Mouse (Mus musculus) hindbrain, embryonic 13.5 days (tissue): ENCODE data around the gene Cort. TPM values are rescaled to one million over a fixed set of nuclear protein-coding genes. Genes with fewer than 3 reads are reported as not detected.
"Not testable (repeated sequence)": the region's sequence is repeated elsewhere in the genome, so short reads cannot be mapped to it uniquely, and the experiment has no call there.

Experiments used
- ATAC-seq: fragments of 200-750 bp; cut with Nextera tagmentation; 2 replicates; pipeline ENCODE4 v1.8.0; 2017; ENCODE audit warnings: moderate TSS enrichment; ENCODE audit not compliant: low FRiP score
- H3K27ac ChIP-seq: fragments of 300-500 bp; sonication (generic); 2 replicates; pipeline ENCODE4 v1.5.1; 2015; ENCODE audit warnings: inconsistent platforms, mild to moderate bottlenecking, moderate library complexity
- H3K27me3 ChIP-seq: fragments of 300-500 bp; sonication (generic); 2 replicates; pipeline ENCODE4 v1.6.1; 2015; ENCODE audit warnings: mild to moderate bottlenecking, inconsistent platforms
- H3K36me3 ChIP-seq: fragments of 300-500 bp; sonication (generic); 2 replicates; pipeline ENCODE4 v1.6.1; 2015; ENCODE audit warnings: mild to moderate bottlenecking, inconsistent platforms
- H3K4me1 ChIP-seq: fragments of 300-500 bp; sonication (generic); replicated peaks from 2 replicates; pipeline ENCODE4 v1.6.1; 2015; ENCODE audit warnings: inconsistent platforms
- H3K4me2 ChIP-seq: fragments of 300-500 bp; sonication (generic); 2 replicates; pipeline ENCODE4 v1.6.1; 2015; ENCODE audit warnings: inconsistent platforms, mild to moderate bottlenecking, moderate library complexity
- H3K4me3 ChIP-seq: fragments of 300-500 bp; sonication (generic); 2 replicates; pipeline ENCODE4 v1.5.1; 2015; ENCODE audit warnings: mild to moderate bottlenecking, inconsistent platforms
- H3K9ac ChIP-seq: fragments of 300-500 bp; sonication (generic); 2 replicates; pipeline ENCODE4 v1.6.1; 2015; ENCODE audit warnings: mild to moderate bottlenecking, inconsistent platforms
- H3K9me3 ChIP-seq: fragments of 300-500 bp; sonication (generic); 2 replicates; pipeline ENCODE4 v1.6.1; 2016; ENCODE audit warnings: inconsistent platforms
- WGBS: fragments of 180-500 bp; shearing (Covaris S2); methylation state at CpG from one replicate; pipeline ENCODE4 v1.1.7; 2015; 5-methylcytosine and 5-hydroxymethylcytosine counted together
- polyA plus RNA-seq: library from polyadenylated mRNA; unstranded; fragments of >200 nt; fragmentation: Nextera tagmentation; extraction: Ambion mirVana; gene quantifications from 2 replicates; pipeline ENCODE4 v1.2.1, GENCODE M21; 2015

Gene Cort
- 0.35 and 0.41 TPM in 2 replicates for polyA plus RNA-seq

- 89% methylated on average over 11 of the region's 11 CpGs for WGBS
These were observed at the start of gene Cort for GRCm38 (mm10) chr4:149126663-149127062. TSS of gene Cort (minus strand) at chr4:149126763.

GRCm38 (mm10) chr4:149173661-149174060 lies 47.1 kb upstream of the Cort start:
- no peak overlapping the region for H3K4me2 ChIP-seq
- WGBS = 88% methylated on average over 6 of the region's 6 CpGs
- no peak overlapping the region for H3K4me3 ChIP-seq
- no peaks in the 10 kb centered on the region for H3K27me3 ChIP-seq
- H3K4me1 ChIP-seq = 0 out of 2 replicates have a peak, but pooled peaks cover 14% of the 10 kb centered on the region
- no peak overlapping the region for H3K9ac ChIP-seq
- no peaks in the 10 kb centered on the region for H3K9me3 ChIP-seq
- no peak overlapping the region for H3K27ac ChIP-seq
- no peak for ATAC-seq
- peaks cover 26% of the 10 kb centered on the region for H3K36me3 ChIP-seq

More at GRCm38 (mm10) chr4:149126663-149127062, at the start of gene Cort:
- no peak within 1 kb of the TSS for H3K9ac ChIP-seq
- H3K4me2 ChIP-seq = no peak within 1 kb of the TSS
- no peaks in the 10 kb centered on the region for H3K27me3 ChIP-seq
- no peak within 1 kb of the TSS for H3K27ac ChIP-seq
- no peak within 1 kb of the TSS for H3K4me3 ChIP-seq
- no peak for ATAC-seq
- H3K4me1 ChIP-seq = 0 out of 2 replicates have a peak, but pooled peaks cover 3% of the 10 kb centered on the region
- H3K9me3 ChIP-seq = no peaks in the 10 kb centered on the region
- peaks cover 45% of the 10 kb centered on the region for H3K36me3 ChIP-seq

- Histone ChIP-seq H3K9ac (no peak overlapping the region), H3K9me3 (no peaks in the 10 kb centered on the region), H3K4me2 (no peak overlapping the region), H3K4me1 (0 out of 2 replicates have a peak, but pooled peaks cover 14% of the 10 kb centered on the region), H3K36me3 (peaks cover 19% of the 10 kb centered on the region), H3K27ac (peak overlapping the region; percentile 72), H3K27me3 (no peaks in the 10 kb centered on the region), H3K4me3 (no peak overlapping the region)
- WGBS = 73% methylated on average over 2 of the region's 2 CpGs
- ATAC-seq = no peak
These were observed 46.1 kb upstream of the Cort start for GRCm38 (mm10) chr4:149172666-149173065.

- Histone ChIP-seq H3K27ac (peak overlapping the region; percentile 72), H3K4me1 (peaks cover 20% of the 10 kb centered on the region; the same call in 1 of the 2 replicates), H3K9me3 (no peaks in the 10 kb centered on the region), H3K9ac (no peak overlapping the region), H3K27me3 (no peaks in the 10 kb centered on the region), H3K4me2 (no peak overlapping the region), H3K36me3 (peaks cover 15% of the 10 kb centered on the region), H3K4me3 (no peak overlapping the region)
- no peak for ATAC-seq
- WGBS = 92% methylated on average over 5 of the region's 5 CpGs
These were observed 45.5 kb upstream of the Cort start for GRCm38 (mm10) chr4:149172083-149172482.

GRCm38 (mm10) chr4:149171581-149171981 lies 45.0 kb upstream of the Cort start:
- Histone ChIP-seq H3K4me2 (no peak overlapping the region), H3K27me3 (no peaks in the 10 kb centered on the region), H3K36me3 (peaks cover 11% of the 10 kb centered on the region), H3K4me1 (peaks cover 20% of the 10 kb centered on the region; the same call in 1 of the 2 replicates), H3K4me3 (no peak overlapping the region), H3K9ac (no peak overlapping the region), H3K9me3 (no peaks in the 10 kb centered on the region), H3K27ac (no peak overlapping the region)
- ATAC-seq = no peak
- WGBS = 78% methylated on average over 5 of the region's 5 CpGs

- peaks cover 5% of the 10 kb centered on the region for H3K36me3 ChIP-seq
- no peak for ATAC-seq
- 77% methylated on average over 7 of the region's 7 CpGs for WGBS
- H3K27me3 ChIP-seq = no peaks in the 10 kb centered on the region
- no peak overlapping the region for H3K4me3 ChIP-seq
- peaks cover 25% of the 10 kb centered on the region for H3K4me1 ChIP-seq
- no peak overlapping the region for H3K4me2 ChIP-seq
- H3K27ac ChIP-seq = no peak overlapping the region
- no peaks in the 10 kb centered on the region for H3K9me3 ChIP-seq
- H3K9ac ChIP-seq = no peak overlapping the region
These were observed 43.9 kb upstream of the Cort start for GRCm38 (mm10) chr4:149170394-149170931.

- H3K36me3 ChIP-seq, H3K27ac ChIP-seq, H3K9ac ChIP-seq, H3K4me2 ChIP-seq, H3K9me3 ChIP-seq, ATAC-seq, H3K4me3 ChIP-seq, H3K27me3 ChIP-seq: not testable (repeated sequence)
- 72% methylated on average over 7 of the region's 8 CpGs for WGBS
- H3K4me1 ChIP-seq = peaks cover 30% of the 10 kb centered on the region
These were observed 43.4 kb upstream of the Cort start for GRCm38 (mm10) chr4:149169926-149170325.

GRCm38 (mm10) chr4:149168016-149168415 lies 41.5 kb upstream of the Cort start:
- WGBS = 77% methylated on average over 2 of the region's 2 CpGs
- Histone ChIP-seq H3K9ac (no peak overlapping the region), H3K9me3 (no peaks in the 10 kb centered on the region), H3K4me2 (no peak overlapping the region), H3K36me3 (peaks cover 5% of the 10 kb centered on the region; the same call in 1 of the 2 replicates), H3K4me3 (no peak overlapping the region), H3K27ac (no peak overlapping the region), H3K4me1 (peaks cover 31% of the 10 kb centered on the region), H3K27me3 (no peaks in the 10 kb centered on the region)
- no peak for ATAC-seq

GRCm38 (mm10) chr4:149166957-149167611 lies 40.5 kb upstream of the Cort start:
- no peaks in the 10 kb centered on the region for H3K9me3 ChIP-seq
- no peaks in the 10 kb centered on the region for H3K27me3 ChIP-seq
- H3K9ac ChIP-seq = peak overlapping the region; percentile 94
- peak overlapping the region; percentile 68 for H3K27ac ChIP-seq
- H3K4me3 ChIP-seq = peak overlapping the region; percentile 95
- H3K4me1 ChIP-seq = peaks cover 22% of the 10 kb centered on the region
- H3K36me3 ChIP-seq = peaks cover 15% of the 10 kb centered on the region
- WGBS = 2% methylated on average over 27 of the region's 27 CpGs
- ATAC-seq = peak; percentile 77
- peak overlapping the region; percentile 91 for H3K4me2 ChIP-seq

GRCm38 (mm10) chr4:149166215-149166946 lies 39.8 kb upstream of the Cort start, which contains the start of gene Pgd:
TSS of gene Pgd (minus strand) at chr4:149166771.
- Histone ChIP-seq H3K9me3 (no peaks in the 10 kb centered on the region), H3K27ac (peak within 1 kb of the TSS; percentile 85), H3K36me3 (peaks cover 22% of the 10 kb centered on the region), H3K9ac (peak within 1 kb of the TSS; percentile 94), H3K4me1 (peaks cover 22% of the 10 kb centered on the region), H3K4me3 (peak within 1 kb of the TSS; percentile 95), H3K27me3 (no peaks in the 10 kb centered on the region), H3K4me2 (peak within 1 kb of the TSS; percentile 91)
- whole genome bisulfite sequencing = under 1% methylated on average over 59 of the region's 59 CpGs
- ATAC-seq = peak; percentile 99

GRCm38 (mm10) chr4:149164150-149164549 lies 37.6 kb upstream of the Cort start:
- H3K4me1 ChIP-seq = peaks cover 22% of the 10 kb centered on the region
- no peak overlapping the region for H3K27ac ChIP-seq
- no peak for ATAC-seq
- no peak overlapping the region for H3K9ac ChIP-seq
- H3K27me3 ChIP-seq = no peaks in the 10 kb centered on the region
- H3K4me2 ChIP-seq = no peak overlapping the region
- H3K9me3 ChIP-seq = no peaks in the 10 kb centered on the region
- peaks cover 44% of the 10 kb centered on the region for H3K36me3 ChIP-seq
- no peak overlapping the region for H3K4me3 ChIP-seq
- 61% methylated on average over 5 of the region's 5 CpGs for WGBS

GRCm38 (mm10) chr4:149163196-149163595 lies 36.6 kb upstream of the Cort start:
- no peak overlapping the region for H3K27ac ChIP-seq
- H3K27me3 ChIP-seq = no peaks in the 10 kb centered on the region
- no peaks in the 10 kb centered on the region for H3K9me3 ChIP-seq
- peaks cover 22% of the 10 kb centered on the region for H3K4me1 ChIP-seq
- ATAC-seq = no peak
- H3K4me3 ChIP-seq = no peak overlapping the region
- no peak overlapping the region for H3K9ac ChIP-seq
- WGBS = 88% methylated on average over 1 of the region's 1 CpGs
- no peak overlapping the region for H3K4me2 ChIP-seq
- peaks cover 53% of the 10 kb centered on the region for H3K36me3 ChIP-seq
